Mouse (Mus musculus) left cerebral cortex, adult 18-20 months (tissue): ENCODE measurements around the gene Cfap74. TPM values are rescaled to one million over a fixed set of nuclear protein-coding genes. Genes with fewer than 3 reads are reported as not detected.

Experiments
- DNase-seq, 2 experiments: peaks; one replicate each; pipeline ENCODE4 v3.0.0; 2021 to 2022; ENCODE audit warnings: low spot score in 2 of 2, mixed read lengths in 1 of 2
- long read RNA-seq, 2 experiments: library from polyadenylated mRNA; stranded (forward); transcript quantifications; one replicate each; pipeline ENCODE4 v2.0.0; 2021
- total RNA-seq, 2 experiments: library from RNA; stranded (reverse); gene quantifications; 2 replicates each; pipeline ENCODE4 v1.2.3; 2021

Cfap74 gene
- total RNA-seq = 10 to 100 TPM; 12.0 to 13.1 TPM
- long read RNA-seq, experiment 1, transcript Cfap74-204 (5 exons, 2,365 nt) = major isoform, 7 of 20 reads
- long read RNA-seq, experiment 1, partial matches to known transcripts = 4 of 20 reads
- long read RNA-seq, experiment 1, other reads (novel, unspliced or antisense) = 9 of 20 reads
- long read RNA-seq, experiment 2, transcript Cfap74-204 (5 exons, 2,365 nt) = major isoform, 7 of 12 reads
- long read RNA-seq, experiment 2, partial matches to known transcripts = 1 of 12 reads
- long read RNA-seq, experiment 2, other reads (novel, unspliced or antisense) = 4 of 12 reads

DNA sequence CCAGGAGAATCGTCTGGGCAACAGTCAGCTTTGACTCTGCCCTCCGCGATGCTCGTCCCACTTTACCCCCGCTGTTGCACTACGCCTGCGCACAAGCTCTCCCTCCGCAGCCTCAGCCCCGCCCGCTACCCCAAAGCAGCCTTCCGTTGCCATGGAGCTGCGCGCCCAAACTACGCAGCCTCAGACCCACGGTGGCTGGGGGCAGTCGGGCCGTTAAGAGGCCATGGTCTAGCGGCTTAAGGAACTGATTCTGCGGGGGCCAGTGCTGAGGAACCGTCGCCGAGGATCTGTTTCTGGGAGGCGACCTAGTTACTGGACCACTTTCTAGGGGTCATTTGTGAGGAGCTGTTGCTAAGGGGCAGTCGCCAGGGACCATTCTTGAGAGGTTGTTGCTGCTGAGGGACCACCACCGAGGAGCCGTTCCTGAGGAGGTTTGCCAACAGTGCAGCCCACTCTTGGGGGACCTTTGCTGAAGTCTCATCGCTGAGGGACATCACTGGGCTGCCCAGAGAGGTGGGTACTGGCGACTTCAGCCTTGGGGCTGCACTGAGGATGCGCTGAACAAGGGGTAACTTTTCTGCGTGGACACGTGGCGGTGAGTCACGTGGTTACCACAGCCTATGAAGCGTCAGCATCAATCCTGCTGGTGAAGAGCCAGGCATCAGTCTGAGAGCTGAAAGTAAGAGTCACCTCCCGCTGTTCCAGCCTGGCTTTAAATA is at the start of gene Cfap74:
TSS of gene Cfap74 (plus strand) at position 133 of the 719 bp plus-strand sequence.
- DNase-seq = peak; percentile 87 to 93

DNA sequence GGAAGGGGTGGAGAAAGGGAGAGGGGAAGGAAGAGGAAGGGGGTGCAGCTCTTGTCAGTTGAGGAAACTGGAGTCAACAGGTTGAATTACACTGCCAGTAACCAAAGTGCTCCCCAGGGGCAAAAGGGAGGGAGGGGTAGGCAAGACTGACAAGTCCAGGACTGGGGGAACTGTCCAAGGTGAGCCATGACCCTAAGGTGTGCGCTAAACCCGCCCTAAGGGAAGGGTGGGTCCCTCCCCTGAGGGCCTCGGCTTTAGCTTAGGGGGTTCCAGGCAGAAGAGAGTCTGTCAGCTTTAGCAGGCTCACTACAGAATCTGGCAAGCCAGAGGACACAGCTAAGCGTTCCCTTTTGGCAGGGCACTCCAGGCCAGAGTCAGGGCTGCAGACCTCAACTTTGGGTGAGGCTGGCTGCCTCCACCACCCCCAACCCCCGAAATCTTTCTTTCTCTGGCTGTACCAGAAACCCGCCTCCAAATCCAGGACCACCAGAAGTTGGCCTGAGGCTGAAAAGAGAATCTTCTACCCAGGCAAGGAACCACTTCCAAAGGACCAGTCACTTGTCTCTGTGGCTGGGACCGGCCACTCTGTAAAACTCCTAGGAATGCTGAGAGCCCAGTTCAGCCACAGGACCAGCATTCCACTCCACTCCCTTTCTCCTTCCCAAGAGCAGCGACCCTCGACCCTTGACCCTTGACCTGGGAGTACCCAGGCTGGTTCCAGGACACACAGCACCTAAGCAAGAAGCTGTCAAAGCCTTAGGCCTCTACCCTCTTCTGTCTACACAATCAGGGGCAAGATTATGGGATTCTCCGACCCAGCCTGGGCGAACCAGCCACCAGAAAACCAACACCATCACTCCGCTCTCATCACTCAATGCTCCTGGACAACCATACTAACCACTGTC is 49.2 kb upstream of the Cfap74 start:
- no peak for DNase-seq

DNA sequence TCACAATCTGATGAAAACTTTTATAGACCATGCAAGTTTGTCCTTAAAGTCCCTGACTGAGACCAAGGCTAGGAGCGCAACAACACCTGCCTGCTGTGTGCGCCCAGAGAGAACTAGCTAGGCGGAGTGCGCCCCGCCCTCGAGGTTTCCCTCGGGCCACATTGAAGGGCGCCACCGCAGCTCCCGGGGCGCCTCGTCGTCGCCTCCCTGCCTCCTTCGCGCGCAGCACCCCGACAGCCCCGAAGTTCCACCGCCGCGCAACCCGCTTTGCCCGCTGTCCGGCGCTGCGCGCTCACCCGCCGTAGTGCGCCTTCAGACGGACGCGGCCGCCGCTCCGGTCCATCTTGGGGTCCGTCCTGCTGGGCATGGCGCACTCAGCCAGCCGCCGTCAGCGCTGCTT is 48.1 kb upstream of the Cfap74 start:
- no peak for DNase-seq

DNA sequence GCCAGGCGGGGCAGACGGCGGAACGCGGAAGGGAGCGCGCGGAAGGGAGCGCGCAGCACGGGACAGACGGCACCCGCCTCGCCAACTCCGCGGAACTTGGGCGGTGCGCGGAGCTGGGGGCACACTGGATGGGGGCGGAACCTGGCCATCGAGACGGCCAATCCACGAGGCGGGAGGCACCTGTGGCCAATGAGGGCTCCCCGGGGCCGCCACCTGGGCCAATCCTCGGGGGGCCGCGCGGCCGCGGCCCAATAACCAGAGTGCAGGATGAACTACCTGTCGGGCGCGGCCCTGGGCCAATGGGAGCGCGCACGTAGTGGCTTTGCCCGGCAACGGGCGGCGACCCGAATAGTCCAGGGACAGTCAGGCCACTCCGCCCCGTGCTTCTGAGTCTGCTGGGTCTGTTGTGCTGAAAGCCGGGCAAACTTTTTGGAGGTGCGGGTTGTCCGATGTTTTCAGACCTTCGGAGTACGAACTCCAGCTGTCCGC is 47.6 kb upstream of the Cfap74 start, which contains the start of gene Prkcz:
TSS of gene Prkcz (minus strand) at position 59 of the 489 bp plus-strand sequence.
- peak; percentile 55 to 60 for DNase-seq

DNA sequence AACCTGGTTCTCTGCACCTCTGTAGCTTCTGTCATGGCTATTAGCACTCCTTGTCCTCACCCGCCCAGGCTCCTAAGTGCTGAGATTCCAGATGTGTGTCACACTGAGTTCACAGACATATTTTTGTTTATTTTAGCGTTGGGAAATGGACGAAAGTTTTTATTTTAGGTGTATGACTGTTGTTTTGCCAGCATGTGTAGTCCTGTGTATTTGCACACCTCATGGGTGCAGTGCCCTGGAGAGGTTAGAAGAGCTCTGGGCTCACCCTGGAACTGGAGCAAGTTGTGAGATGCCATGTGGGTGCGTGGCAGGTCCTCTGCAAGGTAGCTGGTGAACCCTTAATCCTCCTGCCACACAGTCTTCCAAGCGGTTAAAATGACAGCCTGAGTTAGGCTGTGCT is 46.5 kb upstream of the Cfap74 start:
- no peak for DNase-seq

DNA sequence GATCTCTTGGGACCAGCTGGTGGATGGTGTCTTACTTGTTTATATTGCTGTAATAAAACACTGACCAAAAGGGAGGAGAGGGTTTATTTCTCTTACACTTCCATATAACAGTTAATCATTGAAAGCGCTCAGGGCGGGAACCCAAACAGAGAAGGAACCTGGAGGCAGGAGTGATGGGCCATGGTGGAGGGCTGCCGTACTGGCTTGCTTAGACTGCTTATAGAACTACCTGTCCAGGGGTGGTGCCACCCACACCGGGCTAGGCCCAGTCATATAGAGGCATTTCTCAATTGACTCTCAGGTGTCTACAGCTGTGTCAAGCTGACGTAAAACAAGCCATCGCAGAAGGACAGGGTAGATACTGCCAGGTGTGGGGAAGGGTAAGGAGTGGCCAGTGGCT is 42.2 kb upstream of the Cfap74 start:
- DNase-seq = no peak

DNA sequence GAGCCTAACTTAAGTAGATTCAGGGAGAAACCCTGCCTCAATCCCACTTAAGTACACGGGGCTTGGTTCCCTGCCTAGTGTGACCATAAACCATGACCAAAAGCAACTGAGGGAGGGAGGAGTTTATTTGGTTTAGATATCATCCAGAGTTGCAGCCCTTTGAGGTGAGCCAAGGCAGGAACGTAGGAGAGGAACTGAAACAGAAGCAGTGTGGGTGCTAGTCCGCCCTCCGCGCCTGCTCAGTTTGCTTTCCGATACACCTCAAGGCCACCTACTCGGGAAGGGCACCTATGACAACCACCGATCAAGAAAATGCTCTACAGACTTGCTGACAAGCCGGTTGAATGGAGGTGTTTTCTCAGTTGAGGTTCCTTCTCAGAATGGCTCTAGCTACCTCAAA is 41.3 kb upstream of the Cfap74 start:
- DNase-seq = no peak

DNA sequence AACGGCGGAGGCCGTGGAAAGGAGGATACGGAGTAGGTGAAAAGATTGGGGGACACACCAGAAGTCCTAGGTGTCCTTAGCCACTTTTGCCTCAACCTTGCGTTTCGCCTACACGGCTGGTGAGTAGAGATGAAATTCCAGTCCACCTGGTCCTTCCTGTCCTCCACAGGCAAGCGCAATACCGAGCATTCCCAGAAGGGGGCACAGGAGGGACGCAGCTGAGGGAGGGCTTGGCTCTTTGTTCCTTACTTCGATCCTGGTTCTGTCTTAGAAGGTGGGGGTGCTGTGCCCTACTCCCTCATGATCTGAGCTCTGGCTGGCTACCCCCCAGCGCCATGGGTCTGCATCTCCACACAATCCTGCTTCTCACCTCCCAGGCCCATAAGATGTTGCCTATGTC is 40.3 kb upstream of the Cfap74 start:
- DNase-seq = peak; percentile 87 to 94

DNA sequence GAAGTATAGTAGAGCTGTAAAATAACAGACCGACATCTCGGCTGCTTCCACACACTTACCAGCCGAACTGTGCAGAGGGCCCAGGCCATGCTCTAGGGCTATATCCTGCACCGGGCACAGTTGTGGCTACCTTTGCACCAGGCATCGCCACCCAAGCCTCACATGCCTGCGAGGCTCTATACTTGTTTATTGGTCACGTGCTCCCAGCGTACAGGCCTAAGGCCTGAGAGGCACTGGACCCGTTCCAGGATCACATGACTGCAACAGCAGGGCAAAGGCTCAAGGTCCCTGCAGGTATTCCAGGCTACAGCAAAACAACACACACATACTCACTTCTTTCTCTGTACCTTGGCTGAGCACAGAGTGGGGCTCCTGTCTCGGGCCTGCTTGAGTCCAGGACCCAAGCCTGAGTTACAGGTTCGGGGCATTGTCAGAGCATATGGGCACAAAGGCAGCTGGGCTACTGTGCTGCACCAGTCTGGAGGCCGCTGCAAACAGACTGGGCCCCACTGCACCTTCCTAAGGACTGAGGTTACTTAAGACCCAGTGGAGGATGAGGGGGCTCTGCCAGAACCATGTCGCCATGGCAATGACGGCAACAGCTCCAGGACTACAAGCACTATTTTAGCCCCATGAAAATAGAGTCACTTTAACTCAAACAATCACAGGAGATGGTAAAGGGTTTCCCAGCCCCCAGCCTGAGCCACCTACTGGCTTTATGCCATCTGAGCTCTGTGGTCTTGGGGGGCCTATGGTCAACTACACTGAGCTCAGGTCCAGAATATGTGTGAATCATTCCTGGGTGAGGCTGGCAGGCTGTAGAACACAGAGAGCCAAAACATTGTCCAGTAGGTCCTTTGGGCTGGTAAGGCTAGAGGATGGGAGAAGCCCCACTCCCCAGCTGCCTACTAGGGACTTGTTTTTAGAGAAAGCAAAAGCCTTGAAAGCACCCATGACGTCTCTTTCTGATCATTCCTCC is 38.0 kb upstream of the Cfap74 start:
- no peak for DNase-seq

DNA sequence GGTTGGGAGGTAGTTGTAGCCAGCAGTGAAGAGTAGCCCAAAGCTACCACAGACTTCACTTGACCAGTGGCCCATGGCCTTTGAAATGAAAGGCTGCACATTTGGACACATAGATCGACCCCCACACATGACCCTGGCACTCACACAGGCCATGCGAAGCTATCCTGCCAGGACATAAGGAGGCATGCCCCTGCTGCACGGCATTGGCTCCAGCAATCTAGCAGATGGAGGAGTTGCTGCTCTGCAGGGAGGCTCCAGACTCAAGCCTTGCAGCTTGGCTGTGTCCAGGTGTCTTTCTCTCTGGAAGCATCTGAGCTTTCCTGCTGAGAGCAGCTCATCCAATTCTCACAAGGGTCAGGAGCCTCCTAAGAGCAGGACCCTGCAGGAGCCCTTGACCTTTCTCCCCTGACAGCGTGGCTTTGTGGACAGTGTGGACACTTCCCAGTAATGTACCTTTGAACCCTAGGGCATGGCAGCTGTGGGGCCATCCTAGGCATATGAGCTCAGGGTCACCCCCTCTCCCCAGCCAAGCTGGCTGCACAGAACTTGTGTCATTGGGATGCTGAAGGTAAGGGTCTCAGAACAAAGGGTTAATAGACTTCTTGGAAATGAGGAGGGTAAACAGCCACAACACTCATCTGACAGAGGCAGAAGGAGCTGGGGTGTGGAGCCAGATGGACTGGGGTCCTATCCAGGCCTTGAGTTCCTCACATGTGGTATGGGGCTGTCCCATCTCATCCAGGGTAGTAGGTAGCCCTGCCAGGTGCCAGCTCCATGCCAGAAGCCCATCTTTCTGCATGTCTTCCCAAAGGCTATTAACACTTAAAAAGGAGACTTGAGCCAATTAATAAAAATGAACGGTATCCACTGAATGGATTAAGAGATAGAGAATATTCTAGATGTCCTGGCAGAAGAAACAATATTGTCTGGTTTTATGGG is 36.9 kb upstream of the Cfap74 start:
- no peak for DNase-seq

DNA sequence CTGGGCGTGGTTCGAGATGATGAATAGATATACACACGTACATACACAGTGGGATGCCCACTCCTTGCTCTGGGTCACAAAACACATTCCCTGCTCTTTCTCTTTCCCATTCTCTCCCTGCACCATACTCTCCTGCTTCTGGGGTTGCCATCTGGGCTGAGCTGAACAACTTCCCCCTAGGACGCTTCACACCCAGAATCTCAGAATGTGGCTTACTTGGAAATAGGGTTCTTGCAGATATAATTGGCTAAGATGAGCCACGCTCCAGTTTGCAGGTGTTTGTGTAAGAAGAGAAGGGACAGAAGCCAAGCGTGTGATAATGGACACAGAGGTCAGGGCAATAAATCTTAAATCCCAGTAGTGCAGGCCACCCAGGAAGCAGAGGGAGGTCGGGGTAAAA is 27.0 kb upstream of the Cfap74 start:
- no peak for DNase-seq

DNA sequence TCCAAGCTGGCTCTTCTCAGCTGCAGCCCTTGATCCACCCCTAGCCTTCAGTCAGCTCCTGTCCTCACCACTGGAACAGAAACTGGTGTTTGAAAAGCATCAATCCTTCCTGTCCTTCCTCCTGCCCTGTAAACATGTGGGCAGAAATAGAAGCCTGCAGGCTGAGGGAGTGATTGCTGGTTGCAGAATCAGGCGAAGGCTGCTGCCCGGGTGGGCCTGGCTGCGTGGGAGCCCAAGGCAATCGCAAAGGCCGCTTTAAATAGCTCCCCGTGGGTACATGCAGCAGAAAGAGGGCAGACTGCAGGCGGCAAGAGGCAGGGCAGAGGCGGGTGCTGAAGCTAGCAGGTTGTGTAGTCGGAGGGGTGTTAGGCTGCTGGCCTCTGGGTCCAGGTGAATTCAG is 26.2 kb upstream of the Cfap74 start:
- peak; percentile 64 to 82 for DNase-seq

DNA sequence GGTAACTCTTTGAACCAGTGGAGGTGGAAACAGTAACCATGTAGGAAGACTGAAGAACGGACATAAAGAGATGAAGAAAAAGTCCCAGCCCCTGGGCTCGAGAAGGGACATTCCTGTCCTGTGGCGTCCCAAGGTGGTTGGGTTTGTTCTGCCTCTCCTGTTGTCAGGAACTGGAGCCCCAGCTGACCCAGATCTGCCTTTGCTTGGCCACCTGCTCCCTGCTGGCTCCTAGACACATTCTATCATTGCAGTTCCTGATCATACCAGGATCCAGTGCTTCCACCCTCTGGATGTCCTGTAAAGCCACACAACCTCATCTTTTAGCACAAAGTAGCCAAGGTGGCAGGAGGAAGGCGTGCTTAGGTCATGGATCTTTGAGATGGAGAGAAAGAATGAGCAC is 25.7 kb upstream of the Cfap74 start:
- no peak for DNase-seq

DNA sequence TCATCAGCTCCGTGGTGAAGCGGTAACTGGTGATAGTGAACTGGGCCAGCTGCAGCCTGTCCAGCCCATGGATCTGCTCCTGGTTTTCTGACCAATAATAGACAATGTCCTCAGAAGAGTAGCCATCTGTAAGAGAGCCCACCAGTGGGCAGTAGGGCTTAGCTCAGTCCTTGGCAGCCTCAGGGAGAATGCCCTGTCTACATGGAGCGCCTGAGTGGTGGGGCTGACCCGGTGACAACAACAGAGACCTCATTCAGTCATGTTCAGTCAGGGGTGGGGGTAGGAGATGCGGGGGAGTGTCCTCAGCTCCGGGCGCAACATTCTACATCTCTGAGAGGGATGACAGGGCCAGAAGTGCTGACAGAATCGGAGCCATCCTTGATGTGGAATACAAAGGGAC is 21.8 kb upstream of the Cfap74 start:
- DNase-seq = no peak

DNA sequence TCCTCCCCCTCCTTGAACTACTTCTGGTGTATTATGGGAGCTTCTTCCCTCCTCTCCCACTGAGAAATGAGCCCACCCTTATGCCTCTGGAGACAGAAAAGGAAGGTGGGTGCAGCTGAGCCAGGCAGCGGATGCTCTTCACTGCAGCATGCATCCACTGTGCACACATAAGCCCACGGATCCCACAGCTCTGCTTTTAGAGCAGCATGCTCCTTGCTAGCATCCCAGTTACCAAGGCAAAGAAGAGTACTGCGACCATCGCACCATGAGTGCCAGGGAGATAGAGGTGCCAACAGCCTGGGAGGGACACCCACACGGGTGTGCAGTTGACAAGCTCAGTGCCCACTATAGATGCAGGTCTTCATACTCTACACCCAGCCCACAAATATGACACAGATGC is 13.5 kb upstream of the Cfap74 start:
- peak; percentile 50 to 72 for DNase-seq

DNA sequence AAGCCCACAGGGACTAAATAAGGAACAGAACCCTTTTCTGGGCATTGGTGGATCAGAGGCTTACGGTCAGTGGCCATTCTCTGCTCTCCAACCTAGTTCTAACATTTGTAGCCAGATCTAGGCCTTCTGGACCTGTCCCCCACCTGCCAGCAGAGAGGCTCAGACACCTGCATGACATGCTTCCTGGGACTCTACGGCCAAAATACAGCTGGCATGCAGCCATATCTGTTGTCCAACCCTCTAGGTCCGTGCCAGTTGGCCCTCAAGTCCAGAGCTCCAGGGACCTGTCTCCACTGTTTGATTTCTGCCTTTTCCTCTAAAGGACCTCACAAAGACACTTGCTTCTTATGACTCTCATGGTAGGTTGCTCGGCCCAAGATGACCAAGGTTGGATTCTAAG is 12.2 kb upstream of the Cfap74 start:
- DNase-seq = no peak

DNA sequence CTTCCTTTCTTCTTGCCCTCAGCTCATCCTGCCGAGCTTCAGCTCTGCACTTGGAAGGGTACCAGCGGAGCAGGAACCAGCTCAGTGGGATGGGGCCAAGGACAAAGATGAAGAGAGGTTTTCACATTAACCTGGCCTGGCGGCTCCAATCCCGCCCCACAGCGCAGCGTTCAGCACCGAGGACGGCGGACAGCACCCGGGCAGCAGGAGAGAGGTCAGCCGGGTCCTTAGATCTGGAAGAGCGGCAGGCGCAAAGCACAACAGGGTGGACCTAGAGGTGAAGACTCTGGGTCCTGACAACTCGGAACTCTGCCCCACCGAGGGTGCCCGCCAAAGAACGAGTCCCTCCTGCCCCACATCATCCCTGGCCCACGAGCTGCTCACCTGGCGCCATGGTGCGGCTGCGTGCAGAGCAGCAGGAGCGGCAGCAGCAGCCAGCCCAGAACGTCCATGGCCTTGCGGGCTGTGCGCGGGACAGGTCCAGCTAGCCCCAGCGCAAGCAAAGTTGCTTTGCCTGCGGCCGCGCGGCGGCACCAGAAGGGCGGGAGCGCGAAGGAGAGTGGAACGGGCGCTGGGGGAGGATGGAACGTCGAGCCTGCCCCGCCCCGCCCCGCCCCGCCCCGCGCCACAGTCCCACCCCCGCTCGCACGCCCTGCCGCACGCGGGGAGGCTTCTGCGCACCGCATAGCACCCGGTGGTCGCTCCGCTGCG is 11.3 kb upstream of the Cfap74 start, which contains the start of gene Gabrd:
TSS of gene Gabrd (minus strand) at position 602 of the 711 bp plus-strand sequence.
- DNase-seq = peak; percentile 62 to 74

DNA sequence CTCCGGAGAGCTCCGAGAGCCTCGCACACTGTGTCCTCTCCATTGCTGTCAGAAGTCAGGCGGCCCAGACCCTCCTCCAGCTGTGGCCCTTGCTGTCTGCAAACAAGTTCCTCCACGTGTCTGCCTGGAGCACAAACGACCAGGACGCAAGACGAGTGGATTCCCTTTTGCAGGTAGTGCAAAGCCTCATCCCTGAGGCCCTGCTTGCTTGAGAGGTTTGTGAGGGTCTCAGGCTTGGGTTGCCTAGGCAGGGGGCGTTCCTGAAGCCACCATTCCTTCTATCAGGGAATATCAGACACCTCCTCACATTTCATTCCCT is 10.8 kb upstream of the Cfap74 start:
- no peak for DNase-seq

DNA sequence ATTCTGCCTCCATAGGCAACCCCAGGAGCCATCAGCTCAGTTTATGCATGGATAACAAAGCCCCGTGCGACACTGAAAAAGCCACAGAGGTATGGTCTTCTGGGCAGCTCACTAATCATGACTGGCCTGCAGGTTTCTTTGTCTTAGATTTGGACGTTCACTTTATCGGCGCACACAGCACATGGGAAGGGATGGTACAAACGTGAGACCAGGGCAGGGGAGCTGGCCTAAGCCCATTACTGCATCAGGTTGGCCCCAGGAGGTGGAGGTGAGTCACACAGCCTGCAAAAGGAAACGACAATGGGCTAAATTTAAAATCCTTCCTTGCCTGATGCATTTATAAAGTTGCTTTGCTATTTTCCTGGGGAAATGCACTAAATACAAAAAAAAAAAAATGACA is 7.9 kb upstream of the Cfap74 start:
- no peak for DNase-seq
